Mouse (Mus musculus) thymus, adult 2 months (tissue): ENCODE data around the gene Vtn. TPM values are rescaled to one million over a fixed set of nuclear protein-coding genes. Genes with fewer than 3 reads are reported as not detected.

Source experiments
- DNase-seq: peaks from one replicate; pipeline ENCODE4 v3.0.0; 2021
- H3K27ac ChIP-seq: fragments of 200-500 bp; 2 replicates; pipeline ENCODE4 v1.5.1; 2012; ENCODE audit warnings: low read length, control low read depth; ENCODE audit not compliant: control insufficient read depth, insufficient read depth
- H3K27me3 ChIP-seq: fragments of 200-500 bp; 2 replicates; pipeline ENCODE4 v1.6.1; 2012; ENCODE audit warnings: mild to moderate bottlenecking, low read length, moderate library complexity, mixed read lengths; ENCODE audit not compliant: control insufficient read depth, insufficient read depth
- H3K36me3 ChIP-seq: fragments of 200-500 bp; 2 replicates; pipeline ENCODE4 v1.6.1; 2012; ENCODE audit warnings: mild to moderate bottlenecking, low read length, moderate library complexity; ENCODE audit not compliant: control insufficient read depth, insufficient read depth
- H3K4me1 ChIP-seq: fragments of 200-500 bp; replicated peaks from 2 replicates; pipeline ENCODE4 v1.6.1; 2012; ENCODE audit warnings: low read length; ENCODE audit not compliant: control insufficient read depth, insufficient read depth
- H3K4me3 ChIP-seq: fragments of 200-500 bp; 2 replicates; pipeline ENCODE4 v1.5.1; 2012; ENCODE audit warnings: mild to moderate bottlenecking, low read length, control low read depth, moderate library complexity; ENCODE audit not compliant: control insufficient read depth, insufficient read depth
- CTCF ChIP-seq: fragments of 200-500 bp; IDR thresholded peaks from 2 replicates; pipeline ENCODE4 v1.5.1; 2012; ENCODE audit warnings: mild to moderate bottlenecking, control low read depth, low read length, moderate library complexity, borderline replicate concordance; ENCODE audit not compliant: control insufficient read depth, poor library complexity, insufficient read depth; ENCODE audit errors: extremely low read depth
- POLR2A ChIP-seq: fragments of 200-500 bp; IDR thresholded peaks from 2 replicates; pipeline ENCODE4 v1.6.1; 2012; ENCODE audit warnings: mild to moderate bottlenecking, low read length, control low read depth, moderate library complexity; ENCODE audit not compliant: control insufficient read depth, poor library complexity, insufficient read depth; ENCODE audit errors: extremely low read depth
- WGBS: fragments of 180-500 bp; shearing (Covaris S2); methylation state at CpG from one replicate; pipeline ENCODE4 v1.1.7; 2018; 5-methylcytosine and 5-hydroxymethylcytosine counted together
- polyA plus RNA-seq: library from polyadenylated mRNA; depleted of rRNA; stranded (reverse); fragments of >200 nt; gene quantifications from 2 replicates; pipeline ENCODE4 v1.2.3, GENCODE M21; 2012

Vtn gene
- polyA plus RNA-seq, 1 experiment: 5.5 TPM

- 64% methylated on average over 7 of the region's 7 CpGs for WGBS
- no peak within 1 kb of the TSS for H3K27ac ChIP-seq
- H3K36me3 ChIP-seq: peaks cover 1% of the 10 kb centered on the region
- DNase-seq: no peak
- TF ChIP-seq POLR2A: no peak
- no peak for TF ChIP-seq CTCF
- H3K4me1 ChIP-seq: peaks cover 3% of the 10 kb centered on the region; the same call in 1 of the 2 replicates
- H3K27me3 ChIP-seq: no peaks in the 10 kb centered on the region; the same call in 1 of the 2 replicates
- no peak within 1 kb of the TSS for H3K4me3 ChIP-seq
These were observed 4.2 kb downstream of the Vtn start, which contains the start of gene Sebox for GRCm38 (mm10) chr11:78502909-78503650. Sebox (plus strand) TSS chr11:78503447.

- Histone ChIP-seq H3K4me1 (no peaks in the 10 kb centered on the region), H3K27me3 (no peaks in the 10 kb centered on the region; the same call in 1 of the 2 replicates), H3K4me3 (no peak overlapping the region), H3K36me3 (peaks cover 5% of the 10 kb centered on the region), H3K27ac (no peak overlapping the region)
- 88% methylated on average over 3 of the region's 3 CpGs for WGBS
- TF ChIP-seq POLR2A (no peak), CTCF (no peak)
- no peak for DNase-seq
These were observed 6.5 kb downstream of the Vtn start for GRCm38 (mm10) chr11:78505430-78505829.

GRCm38 (mm10) chr11:78509148-78509547 is 10.3 kb downstream of the Vtn start:
- WGBS: 93% methylated on average over 5 of the region's 5 CpGs
- H3K4me1 ChIP-seq: peaks cover 4% of the 10 kb centered on the region
- no peak overlapping the region for H3K4me3 ChIP-seq
- H3K36me3 ChIP-seq: peaks cover 5% of the 10 kb centered on the region
- peak; percentile 14 for DNase-seq
- H3K27me3 ChIP-seq: no peaks in the 10 kb centered on the region
- TF ChIP-seq CTCF (no peak), POLR2A (no peak)
- no peak overlapping the region for H3K27ac ChIP-seq

- under 1% methylated on average over 67 of the region's 67 CpGs for WGBS
- Histone ChIP-seq H3K36me3 (peaks cover 12% of the 10 kb centered on the region), H3K27ac (no peak within 1 kb of the TSS), H3K27me3 (no peaks in the 10 kb centered on the region), H3K4me3 (peak within 1 kb of the TSS; percentile 93), H3K4me1 (peaks cover 4% of the 10 kb centered on the region)
- TF ChIP-seq POLR2A (peak; percentile 89), CTCF (no peak)
- DNase-seq: peak; percentile 88
These were observed 13.4 kb downstream of the Vtn start, which contains the start of the genes Tmem199 and Poldip2 for GRCm38 (mm10) chr11:78512025-78512957. Tmem199 (minus strand) TSS chr11:78512172. Poldip2 (plus strand) TSS chr11:78512193.

- 76% methylated on average over 3 of the region's 3 CpGs for WGBS
- TF ChIP-seq CTCF: no peak
- TF ChIP-seq POLR2A: no peak
- no peak for DNase-seq
- Histone ChIP-seq H3K36me3 (peaks cover 16% of the 10 kb centered on the region), H3K4me3 (no peak overlapping the region), H3K4me1 (peaks cover 4% of the 10 kb centered on the region), H3K27me3 (no peaks in the 10 kb centered on the region), H3K27ac (no peak overlapping the region)
These were observed 14.4 kb downstream of the Vtn start for GRCm38 (mm10) chr11:78513106-78513790.
